Mouse (Mus musculus): ENCODE measurements around the gene Cnot6l. TPM values are rescaled to one million over a fixed set of nuclear protein-coding genes. Genes with fewer than 3 reads are reported as not detected.

Gene Cnot6l
- 9.1 and 10.6 TPM in 2 replicates for polyA plus RNA-seq (2014; fragmentation: Nextera tagmentation; extraction: Ambion mirVana)

DNA sequence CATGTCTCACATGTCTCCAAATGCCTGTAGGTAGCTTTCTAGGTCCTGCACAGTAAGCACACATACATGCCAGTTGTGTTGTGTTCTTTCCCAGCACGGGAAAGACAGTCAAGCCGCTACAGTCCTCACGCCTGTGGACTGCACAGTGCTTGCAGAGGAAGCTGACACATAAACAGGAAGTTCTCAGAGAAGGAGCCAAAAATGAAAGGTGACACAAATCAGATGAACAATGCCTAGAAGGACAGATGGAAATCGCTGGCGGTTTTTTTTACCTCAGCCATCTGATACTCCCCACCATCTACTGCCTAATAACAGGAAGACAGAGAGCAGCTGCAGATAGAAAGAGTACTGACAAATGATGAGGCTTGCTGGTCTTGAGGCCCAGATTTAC is at the start of gene Cnot6l:
Cnot6l (minus strand) TSS at position 151 of the 391 bp plus-strand sequence.
- Histone ChIP-seq H3K27ac (ENCODE audit: low read depth, low read length) (no peak within 1 kb of the TSS), H3K9me3 (ENCODE audit: control insufficient read depth, low read length) (no peaks in the 10 kb centered on the region), H3K4me1 (ENCODE audit: control insufficient read depth, insufficient read depth, low read length) (peaks cover 9% of the 10 kb centered on the region; the same call in 1 of the 2 replicates), H3K36me3 (ENCODE audit: control insufficient read depth, insufficient read depth, low read length) (no peaks in the 10 kb centered on the region), H3K27me3 (ENCODE audit: control insufficient read depth, insufficient read depth, low read length) (no peaks in the 10 kb centered on the region), H3K4me2 (peak within 1 kb of the TSS; percentile 85), H3K4me3 (ENCODE audit: low read depth, low read length) (peak within 1 kb of the TSS; percentile 77), H3K9ac (ENCODE audit: low read length) (peak within 1 kb of the TSS; percentile 72)
- DNase-seq (ENCODE audit: low spot score, missing footprints) (no peak), ATAC-seq (ENCODE audit: low FRiP score) (no peak)
- 58% methylated on average over 5 of the region's 5 CpGs for WGBS

DNA sequence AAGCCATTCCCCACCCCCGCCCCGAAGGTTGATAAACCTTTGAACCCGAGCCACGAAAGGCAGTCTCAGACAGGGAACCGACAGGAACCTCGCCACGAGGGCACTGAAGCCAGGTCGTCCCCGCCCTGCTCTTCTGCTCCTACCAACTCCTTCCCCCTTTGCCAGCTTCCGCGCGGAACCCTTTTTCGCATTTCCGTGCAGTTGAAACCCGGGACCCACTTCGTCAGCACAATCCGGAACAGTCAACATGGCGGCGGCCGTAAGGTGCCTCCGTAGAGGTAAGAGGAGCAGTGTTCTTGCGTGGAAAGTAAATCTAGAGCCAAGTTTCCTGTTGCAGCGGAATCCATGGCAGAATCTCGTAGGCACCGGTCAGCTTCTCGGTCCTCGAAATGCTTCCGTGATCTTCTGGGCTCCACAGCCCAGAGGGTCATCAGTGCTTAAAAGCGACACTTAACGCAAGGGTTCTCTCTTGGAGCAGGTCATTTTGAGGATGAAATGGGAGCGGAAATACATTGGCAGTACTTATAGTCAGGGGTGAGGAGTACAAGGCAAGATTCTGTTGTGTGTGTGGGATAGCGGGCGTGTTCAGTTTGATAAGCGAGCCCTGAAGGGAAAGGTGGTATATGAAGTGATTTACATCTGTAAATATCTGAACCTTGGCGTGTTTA is 46.1 kb upstream of the Cnot6l start:
- Histone ChIP-seq H3K9me3 (ENCODE audit: control insufficient read depth, low read length) (no peaks in the 10 kb centered on the region), H3K27me3 (ENCODE audit: control insufficient read depth, insufficient read depth, low read length) (no peaks in the 10 kb centered on the region), H3K27ac (ENCODE audit: low read depth, low read length) (no peak overlapping the region), H3K9ac (ENCODE audit: low read length) (peak overlapping the region; percentile 87), H3K4me3 (ENCODE audit: low read depth, low read length) (peak overlapping the region; percentile 77), H3K36me3 (ENCODE audit: control insufficient read depth, insufficient read depth, low read length) (no peaks in the 10 kb centered on the region), H3K4me1 (ENCODE audit: control insufficient read depth, insufficient read depth, low read length) (peaks cover 3% of the 10 kb centered on the region), H3K4me2 (peak overlapping the region; percentile 78)
- DNase-seq (ENCODE audit: low spot score, missing footprints) (peak; percentile 98), ATAC-seq (ENCODE audit: low FRiP score) (peak; percentile 96)
- WGBS: under 1% methylated on average over 35 of the region's 35 CpGs

- Histone ChIP-seq H3K9me3 (ENCODE audit: control insufficient read depth, low read length) (no peaks in the 10 kb centered on the region), H3K27me3 (ENCODE audit: control insufficient read depth, insufficient read depth, low read length) (no peaks in the 10 kb centered on the region), H3K4me2 (peak within 1 kb of the TSS; percentile 78), H3K9ac (ENCODE audit: low read length) (peak within 1 kb of the TSS; percentile 87), H3K27ac (ENCODE audit: low read depth, low read length) (no peak within 1 kb of the TSS), H3K4me3 (ENCODE audit: low read depth, low read length) (peak within 1 kb of the TSS; percentile 77), H3K36me3 (ENCODE audit: control insufficient read depth, insufficient read depth, low read length) (no peaks in the 10 kb centered on the region), H3K4me1 (ENCODE audit: control insufficient read depth, insufficient read depth, low read length) (peaks cover 3% of the 10 kb centered on the region)
- 2% methylated on average over 17 of the region's 17 CpGs for WGBS
- DNase-seq (ENCODE audit: low spot score, missing footprints) (peak; percentile 96), ATAC-seq (ENCODE audit: low FRiP score) (peak; percentile 75)
Measured at GRCm38 (mm10) chr5:96209459-96209858, 45.5 kb upstream of the Cnot6l start, which contains the start of gene Mrpl1. Gene Mrpl1 (plus strand): TSS chr5:96209493.

- no peak for DNase-seq (ENCODE audit: low spot score, missing footprints)
- no peaks in the 10 kb centered on the region for H3K36me3 ChIP-seq (ENCODE audit: control insufficient read depth, insufficient read depth, low read length)
- WGBS: 81% methylated on average over 4 of the region's 4 CpGs
- no peaks in the 10 kb centered on the region for H3K9me3 ChIP-seq (ENCODE audit: control insufficient read depth, low read length)
- peaks cover 3% of the 10 kb centered on the region for H3K4me1 ChIP-seq (ENCODE audit: control insufficient read depth, insufficient read depth, low read length)
- no peak for ATAC-seq (ENCODE audit: low FRiP score)
- H3K4me3 ChIP-seq (ENCODE audit: low read depth, low read length): no peak overlapping the region
- H3K27ac ChIP-seq (ENCODE audit: low read depth, low read length): no peak overlapping the region
- no peak overlapping the region for H3K9ac ChIP-seq (ENCODE audit: low read length)
- H3K4me2 ChIP-seq: no peak overlapping the region
- no peaks in the 10 kb centered on the region for H3K27me3 ChIP-seq (ENCODE audit: control insufficient read depth, insufficient read depth, low read length)
Measured at GRCm38 (mm10) chr5:96208543-96208942, 44.6 kb upstream of the Cnot6l start.

- H3K27me3 ChIP-seq (ENCODE audit: control insufficient read depth, insufficient read depth, low read length): no peaks in the 10 kb centered on the region
- no peak for ATAC-seq (ENCODE audit: low FRiP score)
- 88% methylated on average over 2 of the region's 2 CpGs for whole genome bisulfite sequencing
- H3K4me2 ChIP-seq: no peak overlapping the region
- peaks cover 3% of the 10 kb centered on the region for H3K4me1 ChIP-seq (ENCODE audit: control insufficient read depth, insufficient read depth, low read length)
- no peak for DNase-seq (ENCODE audit: low spot score, missing footprints)
- H3K36me3 ChIP-seq (ENCODE audit: control insufficient read depth, insufficient read depth, low read length): no peaks in the 10 kb centered on the region
- no peak overlapping the region for H3K27ac ChIP-seq (ENCODE audit: low read depth, low read length)
- no peak overlapping the region for H3K4me3 ChIP-seq (ENCODE audit: low read depth, low read length)
- H3K9ac ChIP-seq (ENCODE audit: low read length): no peak overlapping the region
- no peaks in the 10 kb centered on the region for H3K9me3 ChIP-seq (ENCODE audit: control insufficient read depth, low read length)
Measured at GRCm38 (mm10) chr5:96207531-96207930, 43.6 kb upstream of the Cnot6l start.

- H3K4me2 ChIP-seq: no peak overlapping the region
- no peak for ATAC-seq (ENCODE audit: low FRiP score)
- WGBS: 80% methylated on average over 2 of the region's 2 CpGs
- no peaks in the 10 kb centered on the region for H3K36me3 ChIP-seq (ENCODE audit: control insufficient read depth, insufficient read depth, low read length)
- peak; percentile 41 for DNase-seq (ENCODE audit: low spot score, missing footprints)
- no peaks in the 10 kb centered on the region for H3K9me3 ChIP-seq (ENCODE audit: control insufficient read depth, low read length)
- H3K27me3 ChIP-seq (ENCODE audit: control insufficient read depth, insufficient read depth, low read length): no peaks in the 10 kb centered on the region
- peaks cover 3% of the 10 kb centered on the region for H3K4me1 ChIP-seq (ENCODE audit: control insufficient read depth, insufficient read depth, low read length)
- H3K27ac ChIP-seq (ENCODE audit: low read depth, low read length): no peak overlapping the region
- no peak overlapping the region for H3K9ac ChIP-seq (ENCODE audit: low read length)
- no peak overlapping the region for H3K4me3 ChIP-seq (ENCODE audit: low read depth, low read length)
Measured at GRCm38 (mm10) chr5:96206897-96207296, 42.9 kb upstream of the Cnot6l start.

DNA sequence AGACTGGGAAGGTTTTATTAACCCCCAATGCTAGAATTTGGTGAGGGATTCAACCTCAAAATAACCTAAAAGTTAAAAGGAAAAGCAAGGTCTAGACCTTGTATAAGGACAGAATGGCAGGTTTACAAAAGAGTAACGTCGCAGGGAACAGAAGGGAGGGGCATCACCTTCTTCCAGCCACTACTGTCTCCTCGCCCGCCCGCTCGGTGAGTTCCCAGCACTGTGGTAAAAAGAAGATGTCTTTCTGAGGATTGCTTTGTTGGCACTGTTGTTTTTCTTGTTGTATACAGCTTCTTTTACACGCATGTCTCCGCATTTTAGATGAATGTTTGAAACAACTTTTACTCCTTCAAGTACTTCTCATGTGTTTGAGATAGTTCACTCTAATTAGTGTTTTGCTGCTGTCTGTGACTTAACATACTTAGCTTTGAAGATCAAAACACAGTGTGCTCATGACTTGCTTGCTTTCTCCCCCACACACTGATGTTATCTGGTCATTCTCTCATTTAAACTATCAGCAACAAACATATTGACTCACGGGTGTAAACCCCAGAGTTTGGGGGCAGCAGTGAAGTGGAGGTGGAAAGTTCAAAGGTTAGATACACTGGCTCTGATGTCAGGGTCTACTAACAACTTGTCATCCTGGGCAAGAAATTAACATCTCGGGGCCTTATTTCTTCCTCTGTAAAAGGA is 37.6 kb upstream of the Cnot6l start:
- Histone ChIP-seq H3K4me2 (no peak overlapping the region), H3K36me3 (ENCODE audit: control insufficient read depth, insufficient read depth, low read length) (no peaks in the 10 kb centered on the region), H3K9me3 (ENCODE audit: control insufficient read depth, low read length) (no peaks in the 10 kb centered on the region), H3K27ac (ENCODE audit: low read depth, low read length) (no peak overlapping the region), H3K4me1 (ENCODE audit: control insufficient read depth, insufficient read depth, low read length) (no peaks in the 10 kb centered on the region), H3K4me3 (ENCODE audit: low read depth, low read length) (no peak overlapping the region), H3K9ac (ENCODE audit: low read length) (no peak overlapping the region), H3K27me3 (ENCODE audit: control insufficient read depth, insufficient read depth, low read length) (no peaks in the 10 kb centered on the region)
- peak; percentile 44 for DNase-seq (ENCODE audit: low spot score, missing footprints)
- 86% methylated on average over 10 of the region's 10 CpGs for WGBS
- ATAC-seq (ENCODE audit: low FRiP score): no peak

DNA sequence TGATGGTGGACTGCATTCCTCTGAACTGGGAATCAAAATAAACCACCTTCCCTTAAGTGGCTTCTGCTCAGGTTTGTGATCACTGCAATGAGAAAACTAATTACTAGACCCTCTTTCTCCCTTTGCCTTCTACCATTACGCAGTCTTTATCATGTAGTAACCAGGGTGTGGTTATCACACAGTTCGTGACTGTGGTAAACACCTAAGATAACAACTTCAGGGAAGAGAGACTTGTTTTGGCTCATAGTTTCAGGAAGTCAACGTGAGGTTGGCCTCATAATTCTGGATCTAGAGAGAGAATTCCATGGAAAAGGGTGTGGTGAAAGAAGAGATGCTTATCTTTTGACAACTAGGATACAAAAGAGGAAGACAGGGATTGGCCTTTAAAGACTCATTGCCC is 36.3 kb upstream of the Cnot6l start:
- Histone ChIP-seq H3K4me1 (ENCODE audit: control insufficient read depth, insufficient read depth, low read length) (no peaks in the 10 kb centered on the region), H3K27ac (ENCODE audit: low read depth, low read length) (no peak overlapping the region), H3K4me2 (no peak overlapping the region), H3K27me3 (ENCODE audit: control insufficient read depth, insufficient read depth, low read length) (no peaks in the 10 kb centered on the region), H3K4me3 (ENCODE audit: low read depth, low read length) (no peak overlapping the region), H3K9ac (ENCODE audit: low read length) (no peak overlapping the region), H3K36me3 (ENCODE audit: control insufficient read depth, insufficient read depth, low read length) (no peaks in the 10 kb centered on the region), H3K9me3 (ENCODE audit: control insufficient read depth, low read length) (no peaks in the 10 kb centered on the region)
- ATAC-seq (ENCODE audit: low FRiP score): no peak
- DNase-seq (ENCODE audit: low spot score, missing footprints): peak; percentile 8
- 75% methylated on average over 3 of the region's 3 CpGs for WGBS

- Histone ChIP-seq H3K4me2 (no peak overlapping the region), H3K9ac (ENCODE audit: low read length) (no peak overlapping the region), H3K27me3 (ENCODE audit: control insufficient read depth, insufficient read depth, low read length) (no peaks in the 10 kb centered on the region), H3K9me3 (ENCODE audit: control insufficient read depth, low read length) (no peaks in the 10 kb centered on the region), H3K4me3 (ENCODE audit: low read depth, low read length) (no peak overlapping the region), H3K36me3 (ENCODE audit: control insufficient read depth, insufficient read depth, low read length) (no peaks in the 10 kb centered on the region), H3K4me1 (ENCODE audit: control insufficient read depth, insufficient read depth, low read length) (no peaks in the 10 kb centered on the region), H3K27ac (ENCODE audit: low read depth, low read length) (no peak overlapping the region)
- DNase-seq (ENCODE audit: low spot score, missing footprints) (peak; percentile 45), ATAC-seq (ENCODE audit: low FRiP score) (no peak)
- 73% methylated on average over 6 of the region's 6 CpGs for WGBS
Measured at GRCm38 (mm10) chr5:96198271-96198670, 34.3 kb upstream of the Cnot6l start.

Measured in midbrain, embryonic 11.5 days (tissue).